Mouse (Mus musculus) ZHBTc4 (cell line): Measurements from ENCODE around the gene Faim2.

ENCODE experiments used
- DNase-seq: peaks from one replicate; pipeline ENCODE4 v3.0.0-alpha.2; 2011; ENCODE audit warnings: low read depth, low spot score

Faim2 gene

GRCm38 (mm10) chr15:99469067-99469466, 58.9 kb downstream of the Faim2 start:
- DNase-seq: peak; percentile 91

DNA sequence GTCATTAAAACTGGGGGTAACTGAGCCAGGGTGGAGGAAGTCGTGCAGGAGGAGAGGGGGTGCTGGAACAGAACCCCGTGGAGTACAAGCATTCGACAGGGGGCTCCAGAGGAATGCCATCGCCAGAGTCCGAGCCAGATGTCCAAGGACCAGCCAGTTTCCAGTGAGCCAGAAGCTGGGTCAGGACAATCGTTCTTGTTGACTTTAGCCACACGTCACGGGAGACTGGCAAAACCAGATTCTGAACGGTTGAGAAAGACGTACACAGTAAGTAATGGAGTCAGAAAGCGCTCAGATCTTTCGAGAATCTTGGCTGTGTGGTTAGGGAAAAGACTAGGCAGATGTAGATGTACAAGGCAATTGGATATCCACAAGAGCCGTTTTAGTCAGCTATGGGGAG, 64.8 kb downstream of the Faim2 start:
- DNase-seq: no peak

DNA sequence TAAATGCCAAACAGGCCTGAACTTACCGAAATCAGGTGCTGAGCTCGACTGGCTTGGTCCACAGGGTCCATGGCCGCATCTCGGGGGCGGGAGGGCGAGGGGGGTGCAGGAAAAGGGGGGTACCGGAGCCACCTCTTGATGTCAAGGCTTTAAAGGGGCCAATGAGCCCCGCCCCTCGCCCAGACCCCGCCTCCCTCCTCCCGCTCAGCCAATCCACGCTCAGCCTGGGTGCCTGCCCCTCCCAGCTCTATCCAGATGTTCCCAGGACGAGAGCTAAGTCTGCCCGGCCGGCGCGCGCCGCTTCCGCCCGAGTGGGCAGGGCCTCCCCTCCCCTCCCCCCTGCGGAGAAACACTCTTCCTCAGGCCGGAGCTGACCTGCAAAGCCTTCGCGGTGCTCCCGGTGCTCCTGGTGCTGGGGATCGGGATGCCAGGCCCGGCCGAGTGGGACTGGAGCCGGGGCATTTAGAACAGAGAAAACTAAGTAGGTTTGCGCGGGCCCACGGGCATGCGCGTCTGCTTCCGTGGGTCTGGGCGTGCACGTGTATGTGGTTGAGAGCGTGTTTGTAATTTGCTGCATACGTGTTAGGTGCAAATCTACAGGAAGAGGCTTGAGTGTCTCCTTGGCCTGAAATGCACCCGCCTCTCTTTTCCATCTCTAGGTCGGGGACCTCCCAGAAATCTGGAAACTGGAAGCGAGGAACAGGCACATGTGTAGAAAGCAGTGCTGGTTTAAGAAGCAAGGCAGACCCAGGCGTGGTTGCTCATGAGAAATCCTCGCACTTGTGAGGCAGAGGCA, 70.2 kb downstream of the Faim2 start, which contains the start of gene Nckap5l:
Nckap5l (minus strand) TSS at position 143 of the 796 bp plus-strand sequence.
- peak; percentile 98 for DNase-seq

- DNase-seq: peak; percentile 82
These were observed 70.9 kb downstream of the Faim2 start for GRCm38 (mm10) chr15:99456963-99457605.

DNA sequence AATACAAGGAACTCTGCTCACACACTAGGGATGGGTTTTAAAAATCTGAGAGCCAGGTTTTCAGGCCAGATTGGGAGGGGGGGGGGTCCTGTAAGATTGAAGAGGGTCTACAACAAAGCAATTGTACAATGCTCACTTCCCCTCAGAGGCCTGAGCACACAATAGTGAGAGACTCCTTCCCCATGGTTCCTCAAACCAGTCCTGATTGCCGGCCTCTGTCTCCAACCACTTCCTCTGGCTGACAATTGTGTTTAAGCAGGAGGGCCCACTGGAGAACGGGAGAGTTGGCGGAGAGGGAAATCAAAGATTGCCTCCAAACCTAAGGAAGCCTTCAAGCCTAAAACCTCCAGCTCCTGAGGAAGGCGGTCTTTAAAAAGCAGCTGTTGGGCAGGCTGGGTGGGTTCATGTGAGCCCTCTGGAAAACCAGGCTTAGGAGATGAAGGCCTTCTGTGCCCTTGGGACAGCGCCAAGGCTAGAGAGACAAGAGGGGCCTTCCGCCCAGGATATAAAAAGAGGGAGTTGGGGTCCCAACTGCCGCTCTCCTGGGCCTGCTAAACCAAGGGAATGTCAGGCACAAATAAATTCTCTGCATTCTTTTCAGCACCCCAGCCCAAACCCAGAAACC, 71.5 kb downstream of the Faim2 start:
- no peak for DNase-seq

GRCm38 (mm10) chr15:99455415-99455814, 72.5 kb downstream of the Faim2 start:
- no peak for DNase-seq

- DNase-seq: no peak
These were observed 73.2 kb downstream of the Faim2 start for GRCm38 (mm10) chr15:99454585-99455279.

DNA sequence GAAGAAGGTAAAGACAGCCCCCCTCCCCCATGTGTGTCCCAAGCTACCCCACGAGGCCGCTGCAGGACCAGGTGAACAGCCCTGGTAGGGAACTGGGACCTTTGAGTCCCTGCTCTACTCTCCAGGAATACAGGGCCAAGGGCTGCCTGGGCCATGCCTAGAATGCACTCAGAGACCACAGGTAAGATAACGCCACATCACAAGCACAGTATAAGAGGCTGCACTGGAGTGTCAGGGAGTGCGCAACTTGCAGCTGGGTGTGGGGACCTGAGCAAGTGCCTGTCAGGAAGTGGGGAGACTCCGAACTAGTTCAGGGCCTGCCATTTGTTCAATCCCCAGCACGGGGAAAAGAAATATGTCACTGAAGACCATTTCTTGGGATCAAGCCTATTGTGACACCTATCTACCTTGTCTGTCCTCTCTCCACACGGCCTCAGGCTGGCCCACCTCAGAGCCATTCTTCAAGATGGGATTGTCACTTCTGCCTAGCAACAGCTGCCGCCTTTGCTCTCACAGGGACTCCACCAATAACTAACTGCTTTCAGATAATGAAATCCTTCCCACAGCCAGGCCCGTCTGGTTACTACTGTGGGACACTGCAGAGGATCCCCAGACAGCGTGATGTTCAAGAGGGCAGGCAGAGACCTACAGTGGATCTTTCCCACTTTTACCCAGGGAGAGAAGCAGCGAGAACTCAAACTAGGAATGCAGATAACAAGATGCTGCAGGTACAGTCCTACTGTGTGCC, 74.6 kb downstream of the Faim2 start:
- no peak for DNase-seq

DNA sequence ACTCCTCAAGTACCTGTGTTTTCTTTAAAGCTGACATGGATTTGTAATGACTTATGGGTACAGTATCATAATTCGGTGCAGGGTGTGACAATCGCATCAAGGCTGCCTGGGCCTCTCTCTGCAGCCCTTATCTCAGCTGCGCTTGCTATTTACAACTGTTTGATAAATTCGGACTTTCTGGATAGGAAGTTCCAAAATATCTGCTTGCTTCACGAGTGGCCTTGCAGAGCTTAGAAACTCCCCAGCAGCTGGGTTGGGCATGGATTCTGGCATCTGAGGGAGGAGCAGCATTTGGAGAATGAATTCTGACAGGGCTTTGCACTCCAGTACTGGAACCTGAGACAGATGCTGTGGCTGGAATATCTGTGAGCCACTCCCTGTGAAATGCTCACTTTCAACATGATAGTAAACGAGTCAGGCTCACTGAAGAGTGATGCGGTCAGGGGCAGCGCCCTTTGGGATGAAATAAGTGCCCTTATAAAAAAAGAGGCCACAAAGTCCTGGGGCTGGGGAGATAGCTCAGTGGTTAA, 78.1 kb downstream of the Faim2 start:
- no peak for DNase-seq

- DNase-seq: peak; percentile 39
These were observed 78.7 kb downstream of the Faim2 start for GRCm38 (mm10) chr15:99449131-99449750.
